Mouse (Mus musculus) liver, adult 2 months (tissue): ENCODE data around the gene Kansl3. TPM values are rescaled to one million over a fixed set of nuclear protein-coding genes. Genes with fewer than 3 reads are reported as not detected.

Experiments
- DNase-seq: peaks from one replicate; pipeline ENCODE4 v3.0.0-alpha.2; 2011; ENCODE audit warnings: low read depth, low spot score; ENCODE audit errors: extremely low read depth
- H3K27ac ChIP-seq: fragments of 200-500 bp; replicated peaks from 2 replicates; pipeline ENCODE4 v1.5.1; 2012; ENCODE audit warnings: low read depth, mild to moderate bottlenecking, control low read depth, inconsistent platforms, low read length; ENCODE audit not compliant: insufficient read depth
- H3K27me3 ChIP-seq: fragments of 200-500 bp; 2 replicates; pipeline ENCODE4 v1.6.1; 2012; ENCODE audit warnings: mild to moderate bottlenecking, moderate library complexity, low read length, inconsistent platforms; ENCODE audit not compliant: control insufficient read depth, insufficient read depth
- H3K36me3 ChIP-seq: fragments of 200-500 bp; 2 replicates; pipeline ENCODE4 v1.6.1; 2012; ENCODE audit warnings: low read length, inconsistent platforms; ENCODE audit not compliant: control insufficient read depth, insufficient read depth
- H3K4me1 ChIP-seq: fragments of 200-500 bp; 2 replicates; pipeline ENCODE4 v1.6.1; 2011; ENCODE audit warnings: low read length; ENCODE audit not compliant: control insufficient read depth, insufficient read depth
- H3K4me3 ChIP-seq: fragments of 200-500 bp; 2 replicates; pipeline ENCODE4 v1.5.1; 2011; ENCODE audit warnings: low read depth, mild to moderate bottlenecking, control low read depth, low read length, moderate library complexity; ENCODE audit not compliant: insufficient read depth
- H3K79me2 ChIP-seq: fragments of 200-500 bp; 2 replicates; pipeline ENCODE4 v1.6.1; 2012; ENCODE audit warnings: inconsistent platforms, mild to moderate bottlenecking, low read length, moderate library complexity; ENCODE audit not compliant: control insufficient read depth, insufficient read depth
- H3K9ac ChIP-seq: fragments of 200-500 bp; 2 replicates; pipeline ENCODE4 v1.6.1; 2012; ENCODE audit warnings: low read depth, mild to moderate bottlenecking, control low read depth, inconsistent platforms, low read length
- CTCF ChIP-seq: fragments of 200-500 bp; IDR thresholded peaks from 2 replicates; pipeline ENCODE4 v1.5.1; 2011; ENCODE audit warnings: low read depth, low read length, control low read depth
- POLR2A ChIP-seq: fragments of 200-500 bp; IDR thresholded peaks from 2 replicates; pipeline ENCODE4 v1.6.1; 2011; ENCODE audit warnings: low read length, control low read depth; ENCODE audit not compliant: insufficient read depth; ENCODE audit errors: extremely low read depth
- WGBS: fragments of 180-500 bp; shearing (Covaris S2); methylation state at CpG from one replicate; pipeline ENCODE4 v1.1.7; 2018; 5-methylcytosine and 5-hydroxymethylcytosine counted together
- polyA plus RNA-seq: library from polyadenylated mRNA; depleted of rRNA; stranded (reverse); fragments of >200 nt; gene quantifications from 2 replicates; pipeline ENCODE4 v1.2.3, GENCODE M21; 2012; rRNA removed
- total RNA-seq: library from RNA; depleted of rRNA; stranded (reverse); fragments of >200 nt; gene quantifications from 2 replicates; pipeline ENCODE4 v1.2.3, GENCODE M21; 2014; rRNA removed

The Kansl3 gene
- total and polyA plus RNA-seq, 2 experiments, result 14.9 to 25.4 TPM

GRCm38 (mm10) chr1:36293470-36293869 is 75.5 kb downstream of the Kansl3 start:
- 93% methylated on average over 8 of the region's 8 CpGs for WGBS
- no peak overlapping the region for H3K27ac ChIP-seq
- H3K9ac ChIP-seq, result no peak overlapping the region
- no peaks in the 10 kb centered on the region for H3K4me1 ChIP-seq
- no peaks in the 10 kb centered on the region for H3K27me3 ChIP-seq
- H3K79me2 ChIP-seq, result no peaks in the 10 kb centered on the region
- TF ChIP-seq POLR2A, result no peak
- TF ChIP-seq CTCF, result no peak
- DNase-seq, result no peak
- H3K36me3 ChIP-seq, result no peaks in the 10 kb centered on the region
- no peak overlapping the region for H3K4me3 ChIP-seq

Other genes starting within 250 kb of the Kansl3 start
- 44.5 and 49.0 TPM in 2 replicates for gene Uggt1, start 124.5 kb downstream of the Kansl3 start, total RNA-seq
- 11.6 and 12.6 TPM in 2 replicates for gene Uggt1, start 124.5 kb downstream of the Kansl3 start, polyA plus RNA-seq
- 3.3 and 4.0 TPM in 2 replicates for gene Neurl3, start 94.5 kb downstream of the Kansl3 start, total RNA-seq
- gene Neurl3, start 94.5 kb downstream of the Kansl3 start, polyA plus RNA-seq, result 3.6 and 5.3 TPM in 2 replicates
- gene Arid5a, start 61.4 kb downstream of the Kansl3 start, total RNA-seq, result 0.67 and 1.7 TPM in 2 replicates
- 1.7 and 3.8 TPM in 2 replicates for gene Arid5a, start 61.4 kb downstream of the Kansl3 start, polyA plus RNA-seq
- gene Fer1l5, start 3.1 kb upstream of the Kansl3 start, total RNA-seq, result not detected in 2 replicates
- gene Fer1l5, start 3.1 kb upstream of the Kansl3 start, polyA plus RNA-seq, result not detected in 2 replicates
- gene Lman2l, start 76.1 kb upstream of the Kansl3 start, total RNA-seq, result 5.1 and 7.9 TPM in 2 replicates
- 7.7 and 9.3 TPM in 2 replicates for gene Lman2l, start 76.1 kb upstream of the Kansl3 start, polyA plus RNA-seq
- 2.3 and 3.9 TPM in 2 replicates for gene Cnnm4, start 102.4 kb upstream of the Kansl3 start, total RNA-seq
- gene Cnnm4, start 102.4 kb upstream of the Kansl3 start, polyA plus RNA-seq, result 2.4 and 2.7 TPM in 2 replicates
- 4.4 and 6.8 TPM in 2 replicates for gene Cnnm3, start 142.7 kb upstream of the Kansl3 start, total RNA-seq
- gene Cnnm3, start 142.7 kb upstream of the Kansl3 start, polyA plus RNA-seq, result 11.3 and 14.1 TPM in 2 replicates
- gene Ankrd23, start 167.7 kb upstream of the Kansl3 start, total RNA-seq, result 1.8 and 2.0 TPM in 2 replicates
- 3.5 and 5.1 TPM in 2 replicates for gene Ankrd23, start 167.7 kb upstream of the Kansl3 start, polyA plus RNA-seq
- not detected in 2 replicates for gene Gm42417, start 170.2 kb upstream of the Kansl3 start, total RNA-seq
- gene Gm42417, start 170.2 kb upstream of the Kansl3 start, polyA plus RNA-seq, result not detected in 2 replicates
- 2.6 and 4.9 TPM in 2 replicates for gene Ankrd39, start 178.3 kb upstream of the Kansl3 start, total RNA-seq
- gene Ankrd39, start 178.3 kb upstream of the Kansl3 start, polyA plus RNA-seq, result 7.7 and 9.4 TPM in 2 replicates
- 1.5 and 2.2 TPM in 2 replicates for gene Sema4c, start 189.2 kb upstream of the Kansl3 start, total RNA-seq
- gene Sema4c, start 189.2 kb upstream of the Kansl3 start, polyA plus RNA-seq, result 1.4 and 2.4 TPM in 2 replicates